Mouse (Mus musculus) C3H10T1/2 (cell line): ENCODE measurements around the gene 2210407C18Rik. TPM values are rescaled to one million over a fixed set of nuclear protein-coding genes. Genes with fewer than 3 reads are reported as not detected.

ENCODE experiments used
- polyA plus RNA-seq, 2 experiments: library from polyadenylated mRNA; unstranded; fragments of >200 nt; fragmentation: generic; extraction: Trizol; gene quantifications; one replicate each; pipeline ENCODE4 v1.2.1; 2012; ENCODE audit warnings: missing spikeins in 2 of 2

The 2210407C18Rik gene
- not detected for polyA plus RNA-seq

DNA sequence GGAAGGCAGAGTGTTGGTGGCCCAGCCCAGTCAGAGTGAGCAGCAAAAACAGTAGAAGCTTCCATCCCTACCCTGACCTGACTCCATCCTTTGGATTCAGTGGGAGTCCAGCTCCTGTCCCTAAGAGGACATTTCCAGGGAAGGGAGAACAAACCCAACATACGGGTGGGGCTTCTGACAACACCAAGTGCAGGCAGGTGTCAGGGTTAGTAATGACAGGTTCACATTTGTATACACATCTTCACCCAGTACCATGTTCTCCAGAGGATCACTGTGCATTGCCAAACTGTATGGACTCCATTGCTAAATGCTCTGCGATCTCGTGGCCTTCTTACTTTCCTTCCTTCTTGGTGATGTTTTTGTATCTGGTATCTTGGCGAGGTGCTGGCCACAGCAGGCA is at the start of gene 2210407C18Rik:
TSS of gene 2210407C18Rik (minus strand) at position 101 of the 400 bp plus-strand sequence.

DNA sequence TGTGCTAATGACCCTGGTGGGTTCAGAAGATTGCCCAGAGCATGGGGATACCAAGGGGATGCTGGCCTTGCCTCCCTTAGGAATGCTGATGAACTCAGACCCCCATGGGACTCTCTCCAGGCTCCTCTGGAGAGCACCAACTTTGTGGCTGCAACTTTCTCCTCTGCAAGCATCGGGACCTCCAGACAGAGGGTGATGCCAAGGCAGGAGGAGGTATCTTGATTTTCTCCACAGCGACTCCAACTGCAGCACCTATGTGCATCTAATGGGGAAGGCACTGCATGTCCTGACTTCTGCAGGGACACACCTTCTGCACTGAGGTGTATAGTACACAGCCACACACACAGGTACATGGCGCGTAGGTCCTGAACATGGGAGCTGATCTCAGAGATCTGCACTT is 42.7 kb upstream of the 2210407C18Rik start, which contains the start of gene Olfr322:
TSS of gene Olfr322 (plus strand) at position 187 of the 400 bp plus-strand sequence.

DNA sequence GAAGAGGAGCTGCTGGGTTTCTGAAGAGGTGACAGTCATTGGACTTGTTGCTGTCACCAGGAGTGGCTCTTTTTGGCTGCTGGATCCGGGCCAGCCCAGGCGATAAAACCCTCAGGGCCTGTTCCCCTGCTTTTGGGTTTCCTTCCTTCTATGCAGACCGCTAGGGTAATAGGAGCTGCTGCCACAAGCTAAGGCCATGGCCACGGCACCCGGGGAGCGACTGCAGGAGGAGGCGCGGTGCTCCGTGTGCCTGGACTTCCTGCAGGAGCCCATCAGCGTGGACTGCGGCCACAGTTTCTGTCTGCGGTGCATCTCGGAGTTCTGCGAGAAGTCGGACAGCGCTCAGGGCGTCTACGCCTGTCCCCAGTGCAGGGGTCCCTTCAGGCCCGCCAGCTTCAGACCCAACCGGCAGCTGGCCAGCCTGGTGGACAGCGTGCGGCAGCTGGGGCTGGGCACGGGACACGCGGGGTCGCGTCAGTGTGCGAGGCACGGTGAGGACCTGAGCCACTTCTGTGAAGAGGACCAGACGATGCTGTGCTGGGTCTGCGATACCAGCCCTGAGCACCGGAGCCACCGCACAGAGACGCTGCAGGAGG is 24.5 kb upstream of the 2210407C18Rik start, which contains the start of gene Trim58:
TSS of gene Trim58 (plus strand) at position 194 of the 596 bp plus-strand sequence.

DNA sequence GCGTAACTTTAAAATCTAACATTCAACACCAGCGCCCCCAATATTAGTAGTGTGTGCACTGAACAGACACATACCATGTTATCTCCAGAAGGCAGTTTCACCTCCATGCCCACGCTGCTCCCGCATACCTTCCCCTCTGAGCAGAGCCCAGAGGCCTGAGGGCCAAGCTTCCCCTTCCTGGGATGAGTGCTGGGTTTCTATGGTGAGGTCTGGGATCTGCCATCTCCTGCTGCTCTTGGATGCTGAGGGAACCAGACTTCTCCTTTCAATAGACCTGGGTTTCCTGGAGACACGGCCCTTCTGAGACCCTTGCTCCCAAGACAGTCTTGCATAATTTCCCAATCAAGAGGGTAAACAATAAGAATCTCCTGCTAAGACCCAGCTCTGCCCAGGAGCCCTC is 14.5 kb upstream of the 2210407C18Rik start, which contains the start of gene Olfr323:
TSS of gene Olfr323 (minus strand) at position 101 of the 400 bp plus-strand sequence.

DNA sequence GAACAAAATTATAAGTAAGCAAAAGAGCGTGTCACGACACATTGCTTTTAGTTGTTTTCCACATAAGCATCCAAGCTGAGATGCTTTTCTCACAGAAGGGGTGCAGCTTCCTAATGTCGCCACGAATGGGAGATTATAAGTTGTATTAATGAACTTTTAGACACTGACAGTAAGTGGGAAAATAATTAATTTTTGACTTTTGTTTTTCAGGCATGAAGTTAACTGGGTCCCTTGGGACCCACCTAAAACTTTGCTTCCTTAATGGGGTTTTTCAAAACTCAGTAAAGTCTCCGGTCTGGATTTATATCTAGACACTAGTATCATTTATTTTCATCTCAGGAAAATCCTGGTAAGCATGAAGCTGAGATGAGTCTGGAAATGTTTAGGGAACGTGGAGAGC is 21.1 kb downstream of the 2210407C18Rik start, which contains the start of gene Olfr324:
TSS of gene Olfr324 (plus strand) at position 301 of the 400 bp plus-strand sequence.

DNA sequence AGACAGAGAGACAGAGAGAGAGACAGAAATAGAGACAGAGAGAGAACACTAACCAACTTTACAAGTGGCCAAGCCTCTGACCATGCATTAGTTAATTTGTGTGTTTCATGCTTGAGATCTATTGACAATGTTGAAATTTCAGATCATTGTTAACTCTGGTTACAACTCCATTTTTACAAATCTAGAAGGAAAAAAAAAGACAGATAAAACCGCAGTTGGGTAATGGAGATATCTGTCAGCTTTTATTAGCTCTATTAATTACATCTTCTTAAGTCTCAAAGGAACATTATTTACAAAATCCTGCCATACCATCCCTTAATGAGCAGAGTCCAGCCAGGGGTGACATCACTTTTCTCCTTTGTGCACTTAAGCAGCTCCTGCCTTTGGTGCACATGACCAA is 38.4 kb downstream of the 2210407C18Rik start, which contains the start of gene Olfr325:
TSS of gene Olfr325 (plus strand) at position 301 of the 400 bp plus-strand sequence.

DNA sequence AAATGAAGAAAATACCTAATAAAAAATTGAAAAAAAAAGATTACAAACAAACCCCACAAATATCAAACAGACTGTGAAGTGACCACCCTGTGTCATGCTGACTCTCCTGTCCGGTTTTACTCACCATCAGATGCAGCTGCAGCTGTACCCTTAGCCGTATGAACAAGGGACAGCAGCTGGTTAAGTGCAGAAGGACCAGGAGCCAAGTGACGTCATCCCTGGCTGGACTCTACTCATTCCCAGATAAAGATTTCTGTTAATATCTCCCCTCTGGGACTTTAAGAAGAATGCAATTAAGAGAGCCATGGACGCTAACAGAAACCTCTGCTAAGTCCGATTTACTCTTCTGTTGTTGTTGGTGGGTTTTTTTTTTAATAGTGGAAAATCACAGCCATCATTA is 45.5 kb downstream of the 2210407C18Rik start, which contains the start of gene Olfr224:
TSS of gene Olfr224 (minus strand) at position 149 of the 400 bp plus-strand sequence.

Other genes with a start within 250 kb of the 2210407C18Rik start
- not detected for gene Lypd8, start 237.0 kb downstream of the 2210407C18Rik start, polyA plus RNA-seq
- not detected for gene 1810065E05Rik, start 195.0 kb downstream of the 2210407C18Rik start, polyA plus RNA-seq
- gene Gm12253, start 183.5 kb downstream of the 2210407C18Rik start, polyA plus RNA-seq: not detected
- gene Lypd9, start 163.2 kb downstream of the 2210407C18Rik start, polyA plus RNA-seq: not detected
- gene Olfr30, start 153.8 kb downstream of the 2210407C18Rik start, polyA plus RNA-seq: not detected
- not detected for gene Olfr332, start 123.5 kb downstream of the 2210407C18Rik start, polyA plus RNA-seq
- not detected for gene Olfr331, start 113.5 kb downstream of the 2210407C18Rik start, polyA plus RNA-seq
- gene Olfr330, start 81.2 kb downstream of the 2210407C18Rik start, polyA plus RNA-seq: not detected
- not detected for gene Olfr329-ps, start 69.7 kb downstream of the 2210407C18Rik start, polyA plus RNA-seq
- not detected for gene Olfr328, start 60.4 kb downstream of the 2210407C18Rik start, polyA plus RNA-seq
- gene Olfr224, start 45.5 kb downstream of the 2210407C18Rik start, polyA plus RNA-seq: not detected
- not detected for gene Olfr325, start 38.3 kb downstream of the 2210407C18Rik start, polyA plus RNA-seq
- gene Olfr324, start 21.0 kb downstream of the 2210407C18Rik start, polyA plus RNA-seq: not detected
- gene Olfr323, start 14.4 kb upstream of the 2210407C18Rik start, polyA plus RNA-seq: not detected
- gene Trim58, start 24.4 kb upstream of the 2210407C18Rik start, polyA plus RNA-seq: not detected
- gene Olfr322, start 42.7 kb upstream of the 2210407C18Rik start, polyA plus RNA-seq: not detected
- gene Olfr320, start 65.0 kb upstream of the 2210407C18Rik start, polyA plus RNA-seq: not detected
- not detected for gene Olfr319, start 83.1 kb upstream of the 2210407C18Rik start, polyA plus RNA-seq
- not detected for gene Olfr318, start 107.9 kb upstream of the 2210407C18Rik start, polyA plus RNA-seq
- not detected for gene Olfr317, start 123.1 kb upstream of the 2210407C18Rik start, polyA plus RNA-seq
- gene Olfr316, start 136.7 kb upstream of the 2210407C18Rik start, polyA plus RNA-seq: not detected
- gene Olfr315, start 157.1 kb upstream of the 2210407C18Rik start, polyA plus RNA-seq: not detected
- gene Olfr314, start 166.9 kb upstream of the 2210407C18Rik start, polyA plus RNA-seq: not detected
- not detected for gene Fam183b, start 185.9 kb upstream of the 2210407C18Rik start, polyA plus RNA-seq
- not detected for gene Olfr313, start 198.9 kb upstream of the 2210407C18Rik start, polyA plus RNA-seq
- not detected for gene Olfr312, start 213.2 kb upstream of the 2210407C18Rik start, polyA plus RNA-seq
- gene Olfr311, start 223.2 kb upstream of the 2210407C18Rik start, polyA plus RNA-seq: not detected
- gene Gm12258, start 231.1 kb upstream of the 2210407C18Rik start, polyA plus RNA-seq: 1 to 10 TPM in 1 of 2 experiments, under 1 TPM in 1; 0.11 to 2.9 TPM